Mouse (Mus musculus): ENCODE results near the gene Olfr1381. TPM values are rescaled to one million over a fixed set of nuclear protein-coding genes. Genes with fewer than 3 reads are reported as not detected.
"Not testable (repeated sequence)": the region's sequence is repeated elsewhere in the genome, so short reads cannot be mapped to it uniquely, and the experiment has no call there.

The Olfr1381 gene
- not detected in 2 replicates for polyA plus RNA-seq (2014; fragmentation: Nextera tagmentation; extraction: Ambion mirVana)

- 84% methylated on average over 3 of the region's 3 CpGs for WGBS
- H3K4me2 ChIP-seq (ENCODE audit: low read depth, severe bottlenecking); H3K36me3 ChIP-seq (ENCODE audit: control insufficient read depth, insufficient read depth, low read length); H3K27me3 ChIP-seq (ENCODE audit: control insufficient read depth, insufficient read depth, low read length); ATAC-seq (ENCODE audit: insufficient number of reproducible peaks, low FRiP score, low TSS enrichment, low read depth); H3K9me3 ChIP-seq (ENCODE audit: control insufficient read depth, low read length); H3K4me1 ChIP-seq (ENCODE audit: control insufficient read depth, insufficient read depth, low read length); H3K27ac ChIP-seq (replicated peaks; ENCODE audit: low read depth, low read length); H3K9ac ChIP-seq (ENCODE audit: low read length); DNase-seq (ENCODE audit: low spot score); H3K4me3 ChIP-seq (ENCODE audit: low read depth, low read length): not testable (repeated sequence)
Measured at GRCm38 (mm10) chr11:49543149-49543548, at the start of gene Olfr1381. Gene Olfr1381, plus strand, starts transcription at chr11:49543449.

- ATAC-seq (ENCODE audit: insufficient number of reproducible peaks, low FRiP score, low TSS enrichment, low read depth): no peak
- Histone ChIP-seq H3K27me3 (ENCODE audit: control insufficient read depth, insufficient read depth, low read length) (no peaks in the 10 kb centered on the region), H3K4me1 (ENCODE audit: control insufficient read depth, insufficient read depth, low read length) (no peaks in the 10 kb centered on the region), H3K27ac (replicated peaks; ENCODE audit: low read depth, low read length) (no peak overlapping the region), H3K36me3 (ENCODE audit: control insufficient read depth, insufficient read depth, low read length) (no peaks in the 10 kb centered on the region), H3K9ac (ENCODE audit: low read length) (no peak overlapping the region), H3K4me2 (ENCODE audit: low read depth, severe bottlenecking) (no peak overlapping the region), H3K9me3 (ENCODE audit: control insufficient read depth, low read length) (no peaks in the 10 kb centered on the region), H3K4me3 (ENCODE audit: low read depth, low read length) (no peak overlapping the region)
- WGBS: 76% methylated on average over 5 of the region's 5 CpGs
- no peak for DNase-seq (ENCODE audit: low spot score)
Measured at GRCm38 (mm10) chr11:49518086-49518485, 25.2 kb upstream of the Olfr1381 start.

- ATAC-seq (ENCODE audit: insufficient number of reproducible peaks, low FRiP score, low TSS enrichment, low read depth): no peak
- no peaks in the 10 kb centered on the region for H3K36me3 ChIP-seq (ENCODE audit: control insufficient read depth, insufficient read depth, low read length)
- H3K9me3 ChIP-seq (ENCODE audit: control insufficient read depth, low read length): no peaks in the 10 kb centered on the region
- H3K4me2 ChIP-seq (ENCODE audit: low read depth, severe bottlenecking): no peak within 1 kb of the TSS
- DNase-seq (ENCODE audit: low spot score): no peak
- no peaks in the 10 kb centered on the region for H3K4me1 ChIP-seq (ENCODE audit: control insufficient read depth, insufficient read depth, low read length)
- H3K27me3 ChIP-seq (ENCODE audit: control insufficient read depth, insufficient read depth, low read length): no peaks in the 10 kb centered on the region
- no peak within 1 kb of the TSS for H3K4me3 ChIP-seq (ENCODE audit: low read depth, low read length)
- no peak within 1 kb of the TSS for H3K27ac ChIP-seq (replicated peaks; ENCODE audit: low read depth, low read length)
- no peak within 1 kb of the TSS for H3K9ac ChIP-seq (ENCODE audit: low read length)
Measured at GRCm38 (mm10) chr11:49519348-49519747, 23.9 kb upstream of the Olfr1381 start, which contains the start of gene Olfr1383. Gene Olfr1383, plus strand, starts transcription at chr11:49519648.

GRCm38 (mm10) chr11:49527947-49528346 is 15.3 kb upstream of the Olfr1381 start, which contains the start of gene Olfr1382:
Gene Olfr1382, plus strand, starts transcription at chr11:49528247.
- no peak for ATAC-seq (ENCODE audit: insufficient number of reproducible peaks, low FRiP score, low TSS enrichment, low read depth)
- Histone ChIP-seq H3K9ac (ENCODE audit: low read length) (no peak within 1 kb of the TSS), H3K36me3 (ENCODE audit: control insufficient read depth, insufficient read depth, low read length) (no peaks in the 10 kb centered on the region), H3K9me3 (ENCODE audit: control insufficient read depth, low read length) (no peaks in the 10 kb centered on the region), H3K4me1 (ENCODE audit: control insufficient read depth, insufficient read depth, low read length) (no peaks in the 10 kb centered on the region), H3K27me3 (ENCODE audit: control insufficient read depth, insufficient read depth, low read length) (no peaks in the 10 kb centered on the region), H3K27ac (replicated peaks; ENCODE audit: low read depth, low read length) (no peak within 1 kb of the TSS), H3K4me2 (ENCODE audit: low read depth, severe bottlenecking) (no peak within 1 kb of the TSS), H3K4me3 (ENCODE audit: low read depth, low read length) (no peak within 1 kb of the TSS)
- 83% methylated on average over 3 of the region's 3 CpGs for WGBS
- DNase-seq (ENCODE audit: low spot score): no peak

- no peak overlapping the region for H3K27ac ChIP-seq (replicated peaks; ENCODE audit: low read depth, low read length)
- H3K9ac ChIP-seq (ENCODE audit: low read length): no peak overlapping the region
- DNase-seq (ENCODE audit: low spot score) (no peak), ATAC-seq (ENCODE audit: insufficient number of reproducible peaks, low FRiP score, low TSS enrichment, low read depth) (no peak)
- H3K27me3 ChIP-seq (ENCODE audit: control insufficient read depth, insufficient read depth, low read length): no peaks in the 10 kb centered on the region
- no peak overlapping the region for H3K4me3 ChIP-seq (ENCODE audit: low read depth, low read length)
- no peaks in the 10 kb centered on the region for H3K4me1 ChIP-seq (ENCODE audit: control insufficient read depth, insufficient read depth, low read length)
- H3K9me3 ChIP-seq (ENCODE audit: control insufficient read depth, low read length): no peaks in the 10 kb centered on the region
- no peaks in the 10 kb centered on the region for H3K36me3 ChIP-seq (ENCODE audit: control insufficient read depth, insufficient read depth, low read length)
- H3K4me2 ChIP-seq (ENCODE audit: low read depth, severe bottlenecking): no peak overlapping the region
Measured at GRCm38 (mm10) chr11:49532761-49533160, 10.5 kb upstream of the Olfr1381 start.

- not testable (repeated sequence) for H3K4me1 ChIP-seq (ENCODE audit: control insufficient read depth, insufficient read depth, low read length); H3K36me3 ChIP-seq (ENCODE audit: control insufficient read depth, insufficient read depth, low read length); H3K9me3 ChIP-seq (ENCODE audit: control insufficient read depth, low read length); H3K4me2 ChIP-seq (ENCODE audit: low read depth, severe bottlenecking); H3K4me3 ChIP-seq (ENCODE audit: low read depth, low read length); ATAC-seq (ENCODE audit: insufficient number of reproducible peaks, low FRiP score, low TSS enrichment, low read depth); DNase-seq (ENCODE audit: low spot score); H3K9ac ChIP-seq (ENCODE audit: low read length); H3K27ac ChIP-seq (replicated peaks; ENCODE audit: low read depth, low read length); H3K27me3 ChIP-seq (ENCODE audit: control insufficient read depth, insufficient read depth, low read length)
- 88% methylated on average over 2 of the region's 2 CpGs for WGBS
Measured at GRCm38 (mm10) chr11:49536631-49537030, 6.6 kb upstream of the Olfr1381 start.

GRCm38 (mm10) chr11:49554033-49554432 is 10.8 kb downstream of the Olfr1381 start:
- WGBS: 85% methylated on average over 3 of the region's 3 CpGs
- H3K4me1 ChIP-seq (ENCODE audit: control insufficient read depth, insufficient read depth, low read length); H3K9ac ChIP-seq (ENCODE audit: low read length); H3K4me3 ChIP-seq (ENCODE audit: low read depth, low read length); ATAC-seq (ENCODE audit: insufficient number of reproducible peaks, low FRiP score, low TSS enrichment, low read depth); H3K27me3 ChIP-seq (ENCODE audit: control insufficient read depth, insufficient read depth, low read length); H3K4me2 ChIP-seq (ENCODE audit: low read depth, severe bottlenecking); H3K9me3 ChIP-seq (ENCODE audit: control insufficient read depth, low read length); DNase-seq (ENCODE audit: low spot score); H3K27ac ChIP-seq (replicated peaks; ENCODE audit: low read depth, low read length); H3K36me3 ChIP-seq (ENCODE audit: control insufficient read depth, insufficient read depth, low read length): not testable (repeated sequence)

- H3K4me1 ChIP-seq (ENCODE audit: control insufficient read depth, insufficient read depth, low read length); DNase-seq (ENCODE audit: low spot score); H3K4me2 ChIP-seq (ENCODE audit: low read depth, severe bottlenecking); H3K9ac ChIP-seq (ENCODE audit: low read length); H3K27me3 ChIP-seq (ENCODE audit: control insufficient read depth, insufficient read depth, low read length); H3K9me3 ChIP-seq (ENCODE audit: control insufficient read depth, low read length); H3K27ac ChIP-seq (replicated peaks; ENCODE audit: low read depth, low read length); H3K4me3 ChIP-seq (ENCODE audit: low read depth, low read length); ATAC-seq (ENCODE audit: insufficient number of reproducible peaks, low FRiP score, low TSS enrichment, low read depth); H3K36me3 ChIP-seq (ENCODE audit: control insufficient read depth, insufficient read depth, low read length): not testable (repeated sequence)
- WGBS: 65% methylated on average over 5 of the region's 5 CpGs
Measured at GRCm38 (mm10) chr11:49556578-49556977, 13.3 kb downstream of the Olfr1381 start, which contains the start of gene Olfr1380. Gene Olfr1380, plus strand, starts transcription at chr11:49556878.

GRCm38 (mm10) chr11:49575054-49575453 is 31.8 kb downstream of the Olfr1381 start:
- not testable (repeated sequence) for H3K4me2 ChIP-seq (ENCODE audit: low read depth, severe bottlenecking); ATAC-seq (ENCODE audit: insufficient number of reproducible peaks, low FRiP score, low TSS enrichment, low read depth)
- 36% methylated on average over 2 of the region's 2 CpGs for WGBS

More at GRCm38 (mm10) chr11:49575054-49575453, 31.8 kb downstream of the Olfr1381 start:
- H3K9ac ChIP-seq (ENCODE audit: low read length); H3K27ac ChIP-seq (replicated peaks; ENCODE audit: low read depth, low read length); DNase-seq (ENCODE audit: low spot score); H3K4me3 ChIP-seq (ENCODE audit: low read depth, low read length); H3K4me1 ChIP-seq (ENCODE audit: control insufficient read depth, insufficient read depth, low read length); H3K27me3 ChIP-seq (ENCODE audit: control insufficient read depth, insufficient read depth, low read length); H3K9me3 ChIP-seq (ENCODE audit: control insufficient read depth, low read length); H3K36me3 ChIP-seq (ENCODE audit: control insufficient read depth, insufficient read depth, low read length): not testable (repeated sequence)
